Mouse (Mus musculus): Measurements from ENCODE around the gene 2010111I01Rik. TPM values are rescaled to one million over a fixed set of nuclear protein-coding genes. Genes with fewer than 3 reads are reported as not detected.

2010111I01Rik gene
- polyA plus RNA-seq, 1 experiment from 2014 or later = 144 TPM

DNA sequence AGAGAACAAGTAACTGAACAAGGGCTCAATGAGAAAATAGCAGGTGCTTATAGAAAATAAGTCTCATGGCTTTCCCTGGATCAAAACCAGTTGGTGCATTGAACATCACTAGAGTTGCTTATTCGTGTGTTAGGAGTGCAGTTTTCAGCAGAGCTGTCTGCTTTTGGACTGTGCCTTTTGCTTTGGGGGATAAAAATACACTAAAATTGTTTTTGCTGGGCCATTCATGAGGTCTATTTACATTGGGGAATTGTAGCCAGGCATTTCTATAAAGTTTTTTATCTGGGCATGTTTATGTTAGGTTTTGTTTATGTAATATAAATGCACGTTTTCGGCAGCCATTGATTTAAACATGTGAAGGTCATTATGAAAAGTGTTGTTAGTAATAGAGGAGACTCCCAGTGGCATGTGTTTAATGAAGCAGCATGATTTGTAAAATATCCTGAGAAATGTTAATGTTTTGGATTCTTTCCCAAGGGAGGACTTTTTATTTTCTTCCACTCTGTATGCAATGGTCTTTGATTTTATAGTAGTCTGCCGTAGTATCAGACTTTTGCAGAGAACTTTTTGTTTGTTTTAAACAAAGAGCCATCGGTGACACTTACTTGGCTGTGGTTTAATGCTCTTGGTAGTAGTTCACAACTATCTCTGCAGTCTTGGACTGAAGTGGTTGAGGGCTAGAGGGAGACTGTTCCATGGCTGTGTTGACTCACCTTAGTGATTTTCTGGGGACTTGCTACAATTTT is 146.8 kb downstream of the 2010111I01Rik start:
- DNase-seq (ENCODE audit: low spot score) (peak; percentile 42), ATAC-seq (ENCODE audit: low read depth) (no peak)
- Histone ChIP-seq H3K27me3 (replicated peaks; ENCODE audit: control insufficient read depth, insufficient read depth, low read length) (no peaks in the 10 kb centered on the region), H3K27ac (replicated peaks; ENCODE audit: low read depth, low read length) (peak overlapping the region; percentile 85), H3K4me3 (ENCODE audit: low read depth, low read length) (no peak overlapping the region), H3K4me2 (ENCODE audit: low read depth, low read length) (no peak overlapping the region), H3K36me3 (ENCODE audit: control insufficient read depth, insufficient read depth, low read length) (no peaks in the 10 kb centered on the region), H3K9ac (ENCODE audit: low read depth, low read length) (no peak overlapping the region), H3K4me1 (ENCODE audit: control insufficient read depth, insufficient read depth, low read length) (peaks cover 42% of the 10 kb centered on the region), H3K9me3 (ENCODE audit: control insufficient read depth, low read length) (no peaks in the 10 kb centered on the region)
- 40% methylated on average over 5 of the region's 5 CpGs for WGBS

DNA sequence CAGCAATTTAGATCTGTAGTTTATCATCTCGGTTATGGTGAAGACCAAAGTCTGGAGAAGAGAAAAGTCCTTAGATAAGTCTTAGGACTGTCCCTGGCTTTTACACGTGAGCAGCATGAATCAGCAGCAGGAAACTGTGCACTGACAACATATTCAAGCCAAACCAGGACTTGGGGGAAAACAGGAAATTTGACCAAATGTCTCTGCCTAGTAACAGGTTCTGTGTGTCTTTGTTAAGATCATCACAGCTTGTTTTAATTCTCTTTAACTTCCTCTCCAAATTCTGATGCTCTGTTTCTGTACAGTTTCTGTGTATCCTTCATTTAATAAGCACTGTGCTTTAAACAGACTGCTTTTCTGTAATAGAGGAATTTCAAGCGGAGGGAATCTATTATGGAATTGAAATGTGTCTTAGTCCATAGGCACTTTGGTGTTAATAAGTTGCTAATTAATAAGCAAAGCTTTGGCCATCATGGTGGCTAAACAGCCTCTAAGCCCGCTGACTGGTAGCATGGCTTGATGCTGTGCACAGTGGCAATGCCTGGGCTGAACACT is 147.4 kb downstream of the 2010111I01Rik start:
- H3K27me3 ChIP-seq (replicated peaks; ENCODE audit: control insufficient read depth, insufficient read depth, low read length) = no peaks in the 10 kb centered on the region
- WGBS = 36% methylated on average over 4 of the region's 4 CpGs
- DNase-seq (ENCODE audit: low spot score) (peak; percentile 78), ATAC-seq (ENCODE audit: low read depth) (no peak)
- H3K9ac ChIP-seq (ENCODE audit: low read depth, low read length) = 0 out of 2 replicates have a peak overlapping the region, but pooled peaks have one; percentile 11
- no peaks in the 10 kb centered on the region for H3K36me3 ChIP-seq (ENCODE audit: control insufficient read depth, insufficient read depth, low read length)
- peak overlapping the region; percentile 85 for H3K27ac ChIP-seq (replicated peaks; ENCODE audit: low read depth, low read length)
- peak overlapping the region; percentile 13 for H3K4me2 ChIP-seq (ENCODE audit: low read depth, low read length)
- H3K4me3 ChIP-seq (ENCODE audit: low read depth, low read length) = no peak overlapping the region
- no peaks in the 10 kb centered on the region for H3K9me3 ChIP-seq (ENCODE audit: control insufficient read depth, low read length)
- H3K4me1 ChIP-seq (ENCODE audit: control insufficient read depth, insufficient read depth, low read length) = peaks cover 42% of the 10 kb centered on the region

DNA sequence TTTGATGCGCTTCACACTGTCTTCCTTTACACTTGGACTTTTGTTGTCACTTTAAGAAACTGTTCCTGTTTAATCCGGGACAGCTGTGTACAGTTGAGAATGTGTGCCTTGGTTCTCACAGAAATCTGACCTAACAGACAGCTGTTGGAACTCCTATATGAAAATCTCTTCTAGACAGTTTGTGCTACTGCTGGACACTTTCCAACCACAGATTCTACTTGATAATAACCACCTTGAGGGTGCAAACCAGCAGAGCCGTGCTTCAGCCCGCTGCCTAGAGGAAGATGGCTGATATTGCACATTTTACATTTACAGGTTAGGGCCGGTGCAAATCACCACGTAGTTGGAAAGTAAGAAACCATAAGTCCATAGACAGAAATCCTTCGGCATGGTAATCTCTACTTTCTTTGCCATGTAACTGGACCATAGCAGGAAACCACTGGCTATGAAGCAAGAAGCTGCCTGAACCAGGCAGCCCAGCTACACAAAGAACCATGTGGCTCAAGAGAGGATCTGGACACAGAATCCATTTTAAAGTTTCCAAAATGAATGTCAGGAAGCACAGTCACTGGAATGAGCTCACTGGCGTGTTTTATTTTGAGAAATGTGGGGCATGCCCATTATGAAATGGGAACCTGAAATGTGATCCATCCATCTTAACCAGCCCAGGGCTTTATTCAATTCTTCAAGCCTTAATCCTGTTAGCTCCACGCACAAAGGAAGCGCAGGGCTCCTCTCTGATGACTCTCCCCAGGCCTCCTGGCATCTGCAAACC is 148.1 kb downstream of the 2010111I01Rik start:
- WGBS = 20% methylated on average over 10 of the region's 10 CpGs
- Histone ChIP-seq H3K4me3 (ENCODE audit: low read depth, low read length) (no peak overlapping the region), H3K27me3 (replicated peaks; ENCODE audit: control insufficient read depth, insufficient read depth, low read length) (no peaks in the 10 kb centered on the region), H3K36me3 (ENCODE audit: control insufficient read depth, insufficient read depth, low read length) (no peaks in the 10 kb centered on the region), H3K4me2 (ENCODE audit: low read depth, low read length) (peak overlapping the region; percentile 13), H3K27ac (replicated peaks; ENCODE audit: low read depth, low read length) (peak overlapping the region; percentile 85), H3K4me1 (ENCODE audit: control insufficient read depth, insufficient read depth, low read length) (peaks cover 42% of the 10 kb centered on the region), H3K9me3 (ENCODE audit: control insufficient read depth, low read length) (no peaks in the 10 kb centered on the region), H3K9ac (ENCODE audit: low read depth, low read length) (no peak overlapping the region)
- ATAC-seq (ENCODE audit: low read depth) = peak; percentile 87
- DNase-seq (ENCODE audit: low spot score) = peak; percentile 94

DNA sequence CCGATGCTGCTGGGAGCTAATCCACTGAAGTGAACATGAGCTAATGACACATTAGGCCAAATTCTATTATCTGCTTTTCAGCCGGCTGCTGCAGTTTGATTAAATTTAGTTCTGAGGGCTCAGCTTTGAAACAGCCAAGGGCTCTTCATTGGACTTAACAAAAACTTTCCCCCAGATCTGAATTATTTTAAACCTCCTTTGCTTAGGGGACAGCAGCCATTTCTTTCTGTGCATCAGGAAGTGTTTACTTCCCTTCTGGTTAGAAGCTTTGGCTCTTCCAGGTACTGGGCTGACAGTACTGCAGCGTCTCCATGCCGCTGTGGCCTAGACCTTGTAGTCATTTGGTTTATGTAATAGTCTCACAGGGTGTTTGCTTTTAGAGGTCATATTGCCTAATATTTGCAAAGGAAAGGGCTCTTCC is 149.2 kb downstream of the 2010111I01Rik start:
- Histone ChIP-seq H3K9ac (ENCODE audit: low read depth, low read length) (no peak overlapping the region), H3K27ac (replicated peaks; ENCODE audit: low read depth, low read length) (peak overlapping the region; percentile 62), H3K36me3 (ENCODE audit: control insufficient read depth, insufficient read depth, low read length) (no peaks in the 10 kb centered on the region), H3K27me3 (replicated peaks; ENCODE audit: control insufficient read depth, insufficient read depth, low read length) (no peaks in the 10 kb centered on the region), H3K4me2 (ENCODE audit: low read depth, low read length) (no peak overlapping the region), H3K4me1 (ENCODE audit: control insufficient read depth, insufficient read depth, low read length) (peaks cover 42% of the 10 kb centered on the region), H3K4me3 (ENCODE audit: low read depth, low read length) (no peak overlapping the region), H3K9me3 (ENCODE audit: control insufficient read depth, low read length) (no peaks in the 10 kb centered on the region)
- DNase-seq (ENCODE audit: low spot score) = no peak
- ATAC-seq (ENCODE audit: low read depth) = no peak
- WGBS = 52% methylated on average over 4 of the region's 4 CpGs

DNA sequence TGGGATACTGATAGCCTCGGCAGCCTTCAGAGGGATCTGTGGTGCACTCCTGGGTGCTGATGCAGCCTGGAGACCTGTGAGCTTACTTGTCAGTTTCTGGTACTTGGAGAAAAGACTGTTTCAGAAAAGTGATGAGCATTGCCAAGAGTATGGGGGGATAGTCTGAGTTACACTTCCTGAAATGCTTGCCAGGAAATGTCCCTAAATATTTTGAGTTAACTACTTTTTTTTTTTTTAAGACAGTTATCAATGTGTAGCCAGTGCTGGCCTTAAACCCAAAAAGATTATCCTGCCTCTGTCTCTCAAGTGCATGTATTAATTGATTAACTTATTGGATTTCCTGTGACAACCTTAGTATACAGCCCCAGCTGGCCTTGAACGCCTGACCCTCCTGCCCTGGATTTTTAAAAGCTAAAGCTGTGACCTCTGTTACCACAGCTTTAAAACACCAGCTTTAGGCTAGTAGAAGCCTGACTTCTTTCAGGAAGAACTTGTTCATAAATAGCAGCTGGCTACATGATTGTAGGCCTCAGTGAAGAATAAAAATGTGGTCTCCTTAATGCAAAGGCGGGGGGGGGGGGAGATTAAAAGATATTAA is 150.6 kb downstream of the 2010111I01Rik start:
- Histone ChIP-seq H3K27me3 (replicated peaks; ENCODE audit: control insufficient read depth, insufficient read depth, low read length) (no peaks in the 10 kb centered on the region), H3K4me2 (ENCODE audit: low read depth, low read length) (no peak overlapping the region), H3K9ac (ENCODE audit: low read depth, low read length) (no peak overlapping the region), H3K36me3 (ENCODE audit: control insufficient read depth, insufficient read depth, low read length) (no peaks in the 10 kb centered on the region), H3K9me3 (ENCODE audit: control insufficient read depth, low read length) (no peaks in the 10 kb centered on the region), H3K4me3 (ENCODE audit: low read depth, low read length) (no peak overlapping the region), H3K4me1 (ENCODE audit: control insufficient read depth, insufficient read depth, low read length) (peaks cover 42% of the 10 kb centered on the region), H3K27ac (replicated peaks; ENCODE audit: low read depth, low read length) (0 out of 2 replicates have a peak overlapping the region, but pooled peaks have one; percentile 3)
- 73% methylated on average over 3 of the region's 3 CpGs for WGBS
- DNase-seq (ENCODE audit: low spot score) (no peak), ATAC-seq (ENCODE audit: low read depth) (no peak)

DNA sequence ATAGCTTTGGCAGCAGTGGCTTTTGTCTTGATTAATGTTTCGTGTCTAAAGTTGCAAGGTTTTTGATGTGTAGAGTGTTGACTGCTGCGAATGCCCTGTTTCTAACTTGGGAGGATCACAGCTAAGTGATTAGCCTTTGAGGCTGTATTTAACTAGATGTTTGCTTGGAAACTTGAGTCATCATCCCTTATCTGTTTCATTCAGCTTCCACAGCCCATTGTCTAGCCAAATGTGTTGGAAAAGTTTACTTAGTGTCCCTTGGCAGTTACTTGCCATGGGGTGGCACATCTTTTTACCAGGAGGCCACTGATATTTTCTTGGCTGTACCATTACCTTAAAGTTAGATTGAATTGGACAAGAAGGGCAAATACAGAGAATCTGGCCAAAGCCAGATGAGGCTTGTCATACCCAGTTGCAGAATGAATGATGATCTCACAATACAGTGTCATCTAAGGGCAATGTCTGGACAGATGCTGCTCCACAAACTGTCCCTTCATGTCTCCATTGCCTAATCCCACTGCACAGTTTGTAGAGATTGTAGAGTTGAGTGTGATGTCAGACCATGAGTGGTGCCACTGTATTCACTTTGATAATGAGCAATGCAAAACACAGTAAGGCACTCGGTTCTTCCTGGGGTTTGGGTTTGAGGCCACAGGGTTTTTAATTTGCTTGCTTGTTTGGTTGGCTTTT is 152.9 kb downstream of the 2010111I01Rik start:
- Histone ChIP-seq H3K27ac (replicated peaks; ENCODE audit: low read depth, low read length) (no peak overlapping the region), H3K9me3 (ENCODE audit: control insufficient read depth, low read length) (no peaks in the 10 kb centered on the region), H3K4me2 (ENCODE audit: low read depth, low read length) (no peak overlapping the region), H3K27me3 (replicated peaks; ENCODE audit: control insufficient read depth, insufficient read depth, low read length) (no peaks in the 10 kb centered on the region), H3K9ac (ENCODE audit: low read depth, low read length) (no peak overlapping the region), H3K36me3 (ENCODE audit: control insufficient read depth, insufficient read depth, low read length) (no peaks in the 10 kb centered on the region), H3K4me3 (ENCODE audit: low read depth, low read length) (no peak overlapping the region), H3K4me1 (ENCODE audit: control insufficient read depth, insufficient read depth, low read length) (peaks cover 23% of the 10 kb centered on the region)
- no peak for DNase-seq (ENCODE audit: low spot score)
- ATAC-seq (ENCODE audit: low read depth) = no peak
- WGBS = 75% methylated on average over 3 of the region's 3 CpGs

DNA sequence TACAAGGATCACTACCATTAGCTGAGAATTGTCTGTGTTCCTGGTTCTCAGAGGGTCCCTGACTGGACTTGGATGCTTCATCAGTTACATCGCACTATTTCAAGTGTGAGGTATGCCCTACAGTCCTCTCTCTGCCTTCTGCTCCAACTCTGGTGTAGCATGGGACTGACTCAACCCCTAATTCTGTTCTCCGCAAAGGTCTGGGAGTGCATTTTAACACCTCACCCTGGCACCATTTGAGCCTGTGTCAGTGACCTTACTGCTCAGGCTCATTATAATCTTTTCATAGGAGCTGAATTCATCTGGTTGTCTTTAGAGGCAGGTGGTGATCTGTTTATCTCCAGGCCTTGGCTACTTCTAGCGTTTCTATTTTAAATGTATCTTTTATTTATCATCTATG is 154.0 kb downstream of the 2010111I01Rik start:
- no peak overlapping the region for H3K9ac ChIP-seq (ENCODE audit: low read depth, low read length)
- H3K9me3 ChIP-seq (ENCODE audit: control insufficient read depth, low read length) = no peaks in the 10 kb centered on the region
- H3K4me2 ChIP-seq (ENCODE audit: low read depth, low read length) = no peak overlapping the region
- H3K27me3 ChIP-seq (replicated peaks; ENCODE audit: control insufficient read depth, insufficient read depth, low read length) = no peaks in the 10 kb centered on the region
- H3K4me1 ChIP-seq (ENCODE audit: control insufficient read depth, insufficient read depth, low read length) = peaks cover 18% of the 10 kb centered on the region
- no peak for ATAC-seq (ENCODE audit: low read depth)
- H3K4me3 ChIP-seq (ENCODE audit: low read depth, low read length) = no peak overlapping the region
- H3K36me3 ChIP-seq (ENCODE audit: control insufficient read depth, insufficient read depth, low read length) = no peaks in the 10 kb centered on the region
- 86% methylated on average over 3 of the region's 3 CpGs for WGBS
- H3K27ac ChIP-seq (replicated peaks; ENCODE audit: low read depth, low read length) = no peak overlapping the region
- no peak for DNase-seq (ENCODE audit: low spot score)

DNA sequence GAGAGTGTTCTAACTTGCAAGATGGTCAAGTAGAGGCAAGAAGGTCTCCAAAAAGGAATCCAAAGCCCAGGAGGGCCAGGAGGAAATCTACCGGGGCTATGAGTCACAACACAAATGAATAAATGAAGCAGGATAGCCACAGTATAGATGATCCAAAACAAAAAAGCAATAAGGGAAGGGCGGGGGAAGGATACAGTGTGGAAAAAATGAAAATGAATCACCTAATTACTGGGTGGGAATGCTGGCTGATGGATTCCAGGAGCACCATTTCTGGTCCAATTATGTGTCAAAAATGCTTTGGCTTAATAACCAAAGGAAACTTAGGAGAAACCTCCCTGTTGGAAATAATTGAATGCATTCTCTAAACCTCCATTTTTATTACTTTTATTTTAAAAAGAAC is 155.6 kb downstream of the 2010111I01Rik start:
- no peak overlapping the region for H3K27ac ChIP-seq (replicated peaks; ENCODE audit: low read depth, low read length)
- WGBS = 66% methylated on average over 2 of the region's 2 CpGs
- H3K4me1 ChIP-seq (ENCODE audit: control insufficient read depth, insufficient read depth, low read length) = peaks cover 2% of the 10 kb centered on the region; the same call in 1 of the 2 replicates
- H3K9me3 ChIP-seq (ENCODE audit: control insufficient read depth, low read length) = no peaks in the 10 kb centered on the region
- no peak overlapping the region for H3K4me3 ChIP-seq (ENCODE audit: low read depth, low read length)
- H3K36me3 ChIP-seq (ENCODE audit: control insufficient read depth, insufficient read depth, low read length) = no peaks in the 10 kb centered on the region
- DNase-seq (ENCODE audit: low spot score) (no peak), ATAC-seq (ENCODE audit: low read depth) (no peak)
- H3K4me2 ChIP-seq (ENCODE audit: low read depth, low read length) = no peak overlapping the region
- no peaks in the 10 kb centered on the region for H3K27me3 ChIP-seq (replicated peaks; ENCODE audit: control insufficient read depth, insufficient read depth, low read length)
- no peak overlapping the region for H3K9ac ChIP-seq (ENCODE audit: low read depth, low read length)

Measured in embryonic facial prominence, embryonic 14.5 days (tissue).